Mouse (Mus musculus) kidney, adult 2 months (tissue): ENCODE measurements around the gene Gmnn.

ENCODE experiments used
- CTCF ChIP-seq: fragments of 200-500 bp; conservative IDR thresholded peaks from 2 replicates; pipeline ENCODE4 v1.5.1; 2011; ENCODE audit warnings: low read depth, mild to moderate bottlenecking, control low read depth, low read length, moderate library complexity, mixed read lengths; ENCODE audit not compliant: insufficient read depth, insufficient read length
- POLR2A ChIP-seq: fragments of 200-500 bp; IDR thresholded peaks from one replicate; pipeline ENCODE4 v1.6.1; 2011; ENCODE audit warnings: low read depth, low read length, control low read depth

DNA sequence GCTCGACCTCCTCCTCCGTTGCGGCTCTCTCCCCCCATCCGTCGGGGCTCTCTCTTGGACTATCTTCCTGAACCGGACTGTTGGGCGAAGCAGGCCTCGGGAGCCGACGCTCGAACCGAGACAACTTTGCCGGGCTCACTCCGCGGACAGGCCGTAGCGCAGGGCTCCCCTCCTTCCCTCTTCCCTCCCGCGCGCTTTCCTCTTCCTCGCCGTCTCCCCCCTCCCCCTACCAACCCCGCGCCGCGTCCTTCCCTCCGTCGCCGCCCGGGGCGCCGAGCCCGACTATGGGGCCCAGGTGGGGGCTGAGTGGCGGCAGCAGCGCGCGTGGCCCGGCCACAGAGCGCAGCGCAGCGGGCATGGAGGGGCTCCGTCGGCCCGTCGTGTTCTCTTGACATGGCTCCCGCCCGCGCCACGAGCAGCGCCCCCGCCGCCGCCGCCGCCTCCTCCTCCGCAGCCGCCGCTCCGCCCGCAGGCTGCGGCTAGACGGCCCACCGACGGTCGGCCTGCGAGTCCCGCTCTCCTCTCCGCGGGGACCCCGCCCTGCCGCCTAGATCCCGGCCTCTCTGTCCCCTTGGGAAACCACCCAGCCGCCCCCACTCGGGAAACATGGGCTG is 39.7 kb upstream of the Gmnn start, which contains the start of gene BC005537:
- TF ChIP-seq CTCF (no peak), POLR2A (no peak)
